Mouse (Mus musculus) cerebellum, postnatal 10 days (tissue): ENCODE results near the gene Klk1.

ENCODE experiments used
- DNase-seq, 2 experiments: peaks; one replicate each; pipeline ENCODE4 v3.0.0; 2021; ENCODE audit warnings: mixed read lengths in 2 of 2

Klk1 gene

GRCm38 (mm10) chr7:44254930-44255329, 29.8 kb downstream of the Klk1 start:
- no peak for DNase-seq

- DNase-seq, result no peak
Observed at GRCm38 (mm10) chr7:44257278-44257677, 32.1 kb downstream of the Klk1 start, which contains the start of gene Acp4. Gene Acp4 (minus strand): TSS chr7:44257378.

- no peak for DNase-seq
Observed at GRCm38 (mm10) chr7:44260410-44260809, 35.2 kb downstream of the Klk1 start.

GRCm38 (mm10) chr7:44261147-44261546, 36.0 kb downstream of the Klk1 start, which contains the start of gene Gm15517:
Gene Gm15517 (plus strand): TSS chr7:44261447.
- no peak for DNase-seq

GRCm38 (mm10) chr7:44262791-44263643, 37.9 kb downstream of the Klk1 start:
- peak; percentile 98 to 99 for DNase-seq

- DNase-seq, result no peak
Observed at GRCm38 (mm10) chr7:44268117-44268516, 43.0 kb downstream of the Klk1 start.

GRCm38 (mm10) chr7:44269397-44269796, 44.2 kb downstream of the Klk1 start:
- DNase-seq, result no peak

- peak; percentile 53 to 64 for DNase-seq
Observed at GRCm38 (mm10) chr7:44271309-44271708, 46.1 kb downstream of the Klk1 start.

- DNase-seq, result no peak
Observed at GRCm38 (mm10) chr7:44272546-44272945, 47.4 kb downstream of the Klk1 start.

GRCm38 (mm10) chr7:44273446-44273845, 48.3 kb downstream of the Klk1 start:
- no peak for DNase-seq

GRCm38 (mm10) chr7:44274096-44274495, 48.9 kb downstream of the Klk1 start:
- no peak for DNase-seq

GRCm38 (mm10) chr7:44275546-44275945, 50.4 kb downstream of the Klk1 start:
- DNase-seq, result no peak

GRCm38 (mm10) chr7:44276461-44277249, 51.5 kb downstream of the Klk1 start:
- DNase-seq, result no peak

- DNase-seq, result peak; percentile 72 to 81
Observed at GRCm38 (mm10) chr7:44277250-44277622, 52.1 kb downstream of the Klk1 start.
